Comparison of ENCODE assay signal across 29 mouse cellular contexts in the genomic region with DNA sequence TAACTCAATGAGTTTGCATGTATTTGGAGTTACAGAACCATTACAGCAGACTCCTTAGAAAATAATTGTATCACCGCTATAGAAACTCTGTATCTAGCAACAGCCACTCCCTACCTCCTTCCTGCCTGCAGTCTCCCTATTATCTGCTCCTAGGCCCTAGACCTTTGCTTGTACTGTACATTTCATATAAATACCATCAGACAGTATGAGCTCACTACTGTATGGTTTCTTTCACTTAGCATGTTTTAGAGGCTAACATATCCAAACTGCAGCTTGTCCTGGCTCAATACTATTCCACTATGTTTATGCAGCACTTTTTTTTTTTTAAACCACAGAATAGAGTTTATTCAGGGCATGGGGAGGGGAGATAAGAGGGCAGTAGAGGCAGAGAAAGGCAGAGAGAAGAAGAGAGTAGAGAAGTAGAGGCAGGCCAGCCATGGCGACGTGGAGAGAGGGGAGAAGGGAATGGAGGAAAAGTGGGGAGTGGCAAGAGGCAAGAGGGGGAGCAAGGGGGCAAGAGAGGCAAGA.
DNase-seq lines count a peak whose midpoint lies in the region; ATAC-seq and TF ChIP-seq lines count a peak whose summit lies in the region.
"Had no signal": no experiment of that assay in that cellular context is flagged by ENCODE, and none has a peak within 500 bp of the region (broad histone marks: within the 10 kb centered on the region; RNA-seq: fewer than 3 reads in every experiment).

No protein-coding gene starts in this region.

- TF ChIP-seq CTCF in MEL (IDR thresholded peaks at IDR 0.05 in 2 of 3, conservative IDR thresholded peaks at IDR 0.05 in 1 of 3; ENCODE audit: control insufficient read depth in 1 of 3, insufficient read depth in 1 of 3, low read depth in 2 of 3, low read length in 3 of 3, poor library complexity in 1 of 3, severe bottlenecking in 1 of 3): no peak
- no peak for TF ChIP-seq CTCF in liver, embryonic 14.5 days (IDR thresholded peaks at IDR 0.05; ENCODE audit: low read depth)

- WGBS in liver, embryonic 11.5 days: 49% methylated on average over 3 of the region's 3 CpGs
- WGBS in liver, embryonic 14.5 days (ENCODE audit: insufficient replicate concordance): 14% methylated on average over 3 of the region's 3 CpGs

- peak; percentile 60 to 70 for TF ChIP-seq EP300 in MEL (IDR thresholded peaks at IDR 0.05; ENCODE audit: low read depth in 1 of 2, low read length in 2 of 2)
- TF ChIP-seq EP300 in liver, embryonic 14.5 days (IDR thresholded peaks at IDR 0.05; ENCODE audit: low read depth): no peak

- H3K4me2 ChIP-seq in liver, embryonic 11.5 days: no peak overlapping the region
- no peak overlapping the region for H3K4me2 ChIP-seq in liver, embryonic 14.5 days (ENCODE audit: low read depth)
- H3K4me2 ChIP-seq: embryonic facial prominence, embryonic 12.5 days; embryonic facial prominence, embryonic 15.5 days; heart, embryonic 12.5 days; heart, embryonic 15.5 days; hindbrain, embryonic 13.5 days had no signal

- H3K36me3 ChIP-seq in liver, embryonic 11.5 days (ENCODE audit: control insufficient read depth, insufficient read depth, low read length): no peaks in the 10 kb centered on the region
- peaks cover 0 to 19% of the 10 kb centered on the region in 2 experiments; a peak in 2 of 4 replicates for H3K36me3 ChIP-seq in MEL (ENCODE audit: control insufficient read depth in 1 of 2, insufficient read depth in 2 of 2, low read length in 2 of 2)
- H3K36me3 ChIP-seq in liver, embryonic 14.5 days (replicated peaks; ENCODE audit: control insufficient read depth, insufficient read depth, low read depth): no peaks in the 10 kb centered on the region
- H3K36me3 ChIP-seq: embryonic facial prominence, embryonic 12.5 days; embryonic facial prominence, embryonic 15.5 days; heart, embryonic 15.5 days; hindbrain, embryonic 10.5 days; hindbrain, embryonic 13.5 days had no signal

- H3K79me2 ChIP-seq in MEL (ENCODE audit: control insufficient read depth, insufficient read depth, low read length, poor library complexity): no peaks in the 10 kb centered on the region

- peaks cover 18% of the 10 kb centered on the region for H3K4me1 ChIP-seq in liver, embryonic 11.5 days (replicated peaks; ENCODE audit: control insufficient read depth, insufficient read depth, low read length)
- peaks cover 5 to 17% of the 10 kb centered on the region in 2 experiments; a peak in 3 of 4 replicates for H3K4me1 ChIP-seq in MEL (ENCODE audit: control insufficient read depth in 1 of 2, insufficient read depth in 2 of 2, low read length in 2 of 2)
- peaks cover 0 to 16% of the 10 kb centered on the region in 2 experiments; a peak in 2 of 4 replicates for H3K4me1 ChIP-seq in liver, embryonic 14.5 days (replicated peaks; ENCODE audit: control insufficient read depth in 2 of 2, insufficient read depth in 2 of 2, low read length in 1 of 2)
- H3K4me1 ChIP-seq: embryonic facial prominence, embryonic 12.5 days; embryonic facial prominence, embryonic 15.5 days; hindbrain, embryonic 13.5 days had no signal

- TF ChIP-seq POLR2A in MEL (IDR thresholded peaks at IDR 0.05; ENCODE audit: control insufficient read depth in 1 of 2, insufficient read depth in 1 of 2, low read depth in 1 of 2, low read length in 2 of 2, poor library complexity in 1 of 2): no peak

- H3K27ac ChIP-seq in liver, embryonic 11.5 days (ENCODE audit: low read depth, low read length): no peak overlapping the region
- no peak overlapping the region for H3K27ac ChIP-seq in MEL (ENCODE audit: control insufficient read depth, low read depth, low read length)
- no peak overlapping the region for H3K27ac ChIP-seq in liver, embryonic 14.5 days
- H3K27ac ChIP-seq: embryonic facial prominence, embryonic 12.5 days; embryonic facial prominence, embryonic 15.5 days; gastrocnemius, adult 2 months; hindbrain, embryonic 10.5 days; hindbrain, embryonic 13.5 days had no signal

- H3K4me3 ChIP-seq in liver, embryonic 11.5 days (ENCODE audit: low read depth, low read length): no peak overlapping the region
- H3K4me3 ChIP-seq in MEL (ENCODE audit: control insufficient read depth in 1 of 2, insufficient read depth in 1 of 2, low read depth in 2 of 2, low read length in 2 of 2): no peak overlapping the region
- H3K4me3 ChIP-seq in liver, embryonic 14.5 days (ENCODE audit: insufficient read depth in 1 of 2, low read depth in 2 of 2, low read length in 2 of 2): no peak overlapping the region
- H3K4me3 ChIP-seq: embryonic facial prominence, embryonic 12.5 days; embryonic facial prominence, embryonic 15.5 days; gastrocnemius, adult 2 months; heart, embryonic 12.5 days; heart, embryonic 15.5 days; hindbrain, embryonic 10.5 days; hindbrain, embryonic 13.5 days had no signal

- H3K9ac ChIP-seq in liver, embryonic 11.5 days (ENCODE audit: low read depth, low read length): no peak overlapping the region
- no peak overlapping the region for H3K9ac ChIP-seq in MEL (ENCODE audit: control insufficient read depth, low read depth, low read length, poor library complexity, severe bottlenecking)
- no peak overlapping the region for H3K9ac ChIP-seq in liver, embryonic 14.5 days (replicated peaks)
- H3K9ac ChIP-seq: embryonic facial prominence, embryonic 12.5 days; embryonic facial prominence, embryonic 15.5 days; forebrain, postnatal 0 days; heart, embryonic 12.5 days; heart, embryonic 15.5 days; hindbrain, embryonic 13.5 days had no signal

- no peak for TF ChIP-seq RAD21 in MEL (IDR thresholded peaks at IDR 0.05; ENCODE audit: low read depth, low read length)

- DNase-seq in liver, embryonic 11.5 days (ENCODE audit: low spot score): no peak
- DNase-seq in liver (no peak), MEL (ENCODE audit: low read depth, low spot score) (peak; percentile 62), MEL-GATA-1-ER (ENCODE audit: extremely low read depth, low read depth) (peak; percentile 64)
- DNase-seq in liver, embryonic 14.5 days (ENCODE audit: low read depth in 3 of 3, low spot score in 3 of 3): no peak
- no peak for DNase-seq in spleen, adult 12 weeks (ENCODE audit: low spot score)
- DNase-seq in layer of hippocampus, postnatal 25 days (ENCODE audit: extremely low spot score in 1 of 2, low spot score in 1 of 2): no peak
- DNase-seq in thymus, postnatal 10 days (ENCODE audit: low spot score in 2 of 2): no peak
- DNase-seq: adrenal gland, postnatal 10 days; adrenal gland, postnatal 36 days; cerebellum, adult 18-20 months; cerebellum, adult 9-10 months; cerebellum, postnatal 14 days; forebrain, postnatal 0 days; gastrocnemius, adult 2 months; gastrocnemius, postnatal 14 days; heart, adult 18-20 months; heart, postnatal 10 days; heart, postnatal 36 days had no signal

- ATAC-seq in liver, embryonic 11.5 days (replicated peaks; ENCODE audit: low FRiP score): peak; percentile 65
- ATAC-seq in liver, embryonic 14.5 days (ENCODE audit: insufficient read depth): peak; percentile 53
- ATAC-seq: CD4-positive, CD25-positive, alpha-beta regulatory T cell, adult 4 months; forebrain, embryonic 14.5 days; forebrain, postnatal 0 days; hindbrain, embryonic 16.5 days; Patski had no signal

- H3K9me3 ChIP-seq in liver, embryonic 11.5 days (ENCODE audit: control insufficient read depth, low read length): no peaks in the 10 kb centered on the region
- H3K9me3 ChIP-seq in MEL (replicated peaks; ENCODE audit: insufficient read depth, low read length): no peaks in the 10 kb centered on the region
- H3K9me3 ChIP-seq in liver, embryonic 14.5 days (ENCODE audit: control insufficient read depth, low read length): no peaks in the 10 kb centered on the region
- H3K9me3 ChIP-seq: embryonic facial prominence, embryonic 12.5 days; embryonic facial prominence, embryonic 15.5 days; heart, embryonic 12.5 days; heart, embryonic 15.5 days; hindbrain, embryonic 10.5 days; hindbrain, embryonic 13.5 days had no signal

- H3K27me3 ChIP-seq in liver, embryonic 11.5 days (replicated peaks; ENCODE audit: control insufficient read depth, insufficient read depth, low read length): no peaks in the 10 kb centered on the region
- no peaks in the 10 kb centered on the region for H3K27me3 ChIP-seq in MEL (ENCODE audit: control insufficient read depth in 1 of 2, insufficient read depth in 2 of 2, low read length in 2 of 2)
- no peaks in the 10 kb centered on the region for H3K27me3 ChIP-seq in liver, embryonic 14.5 days (ENCODE audit: control insufficient read depth, insufficient read depth, low read length)
- H3K27me3 ChIP-seq: embryonic facial prominence, embryonic 12.5 days; embryonic facial prominence, embryonic 15.5 days; heart, embryonic 12.5 days; heart, embryonic 15.5 days; hindbrain, embryonic 13.5 days; Patski had no signal

TF ChIP-seq in MEL, 35 proteins besides CTCF, POLR2A, EP300 and RAD21:
- TF ChIP-seq GATA1 (IDR thresholded peaks at IDR 0.05; ENCODE audit: low read depth, low read length) (peak; percentile 67), ELF1 (IDR thresholded peaks at IDR 0.05; ENCODE audit: low read depth, low read length) (0 out of 2 replicates have a peak, but pooled peaks have one; percentile 9), MAX (IDR thresholded peaks at IDR 0.05; ENCODE audit: low read length) (no peak), POLR2AphosphoS5 (IDR thresholded peaks at IDR 0.05; ENCODE audit: borderline replicate concordance, low read depth, low read length) (no peak), MAZ (IDR thresholded peaks at IDR 0.05; ENCODE audit: low read depth, low read length) (peak; percentile 31; the same call in 1 of the 2 replicates), TCF12 (IDR thresholded peaks at IDR 0.05; ENCODE audit: low read depth, low read length) (peak; percentile 76), NRF1 (IDR thresholded peaks at IDR 0.05; ENCODE audit: insufficient read depth, low read depth, low read length, poor library complexity, severe bottlenecking) (no peak), ZKSCAN1 (IDR thresholded peaks at IDR 0.05; ENCODE audit: low read depth, low read length) (peak; percentile 64; the same call in 1 of the 2 replicates), ZNF384 (IDR thresholded peaks at IDR 0.05; ENCODE audit: low read depth, low read length) (peak; percentile 98), ETS1 (IDR thresholded peaks at IDR 0.05; ENCODE audit: low read depth, low read length) (peak; percentile 60; the same call in 1 of the 2 replicates), MYC (IDR thresholded peaks at IDR 0.05; ENCODE audit: low read depth, low read length) (no peak), RCOR1 (IDR thresholded peaks at IDR 0.05; ENCODE audit: low read depth, low read length) (0 out of 2 replicates have a peak, but pooled peaks have one; percentile 30), TAL1 (IDR thresholded peaks at IDR 0.05; ENCODE audit: low read length) (peak; percentile 46; the same call in 1 of the 2 replicates), MXI1 (IDR thresholded peaks at IDR 0.05; ENCODE audit: low read depth, low read length) (no peak), HCFC1 (IDR thresholded peaks at IDR 0.05; ENCODE audit: low read depth, low read length) (peak; percentile 21; the same call in 1 of the 2 replicates)

Comparison
In these comparisons a context has a peak if more than half of its experiments do, and no peak if none do; other contexts are left out.
1. DNase-seq: peak in MEL (single experiment) and MEL-GATA-1-ER (single experiment); none in liver, embryonic 11.5 days (single experiment), liver (single experiment), liver, embryonic 14.5 days (0 of 3), spleen, adult 12 weeks (single experiment), layer of hippocampus, postnatal 25 days (0 of 2) and thymus, postnatal 10 days (0 of 2).